Mouse (Mus musculus): ENCODE results near the gene Mtx1. TPM values are rescaled to one million over a fixed set of nuclear protein-coding genes. Genes with fewer than 3 reads are reported as not detected.

The Mtx1 gene
- polyA plus RNA-seq, 2 experiments = 83.2 to 101 TPM

- TF ChIP-seq CTCF (IDR thresholded peaks at IDR 0.05; ENCODE audit: low read depth) (no peak), EP300 (IDR thresholded peaks at IDR 0.05; ENCODE audit: low read depth) (no peak)
- Histone ChIP-seq H3K27me3 (ENCODE audit: control insufficient read depth, insufficient read depth, low read length) (no peaks in the 10 kb centered on the region), H3K9ac (replicated peaks) (no peak overlapping the region), H3K4me1 (replicated peaks; ENCODE audit: control insufficient read depth in 2 of 2, insufficient read depth in 2 of 2, low read length in 1 of 2) (peaks cover 12 to 15% of the 10 kb centered on the region in 2 experiments), H3K9me3 (ENCODE audit: control insufficient read depth, low read length) (no peaks in the 10 kb centered on the region), H3K36me3 (replicated peaks; ENCODE audit: control insufficient read depth, insufficient read depth, low read depth) (peaks cover 19% of the 10 kb centered on the region), H3K27ac (peak overlapping the region; percentile 20; the same call in 1 of the 2 replicates), H3K4me2 (ENCODE audit: low read depth) (peak overlapping the region; percentile 63), H3K4me3 (ENCODE audit: insufficient read depth in 1 of 2, low read depth in 2 of 2, low read length in 2 of 2) (peak overlapping the region in 1 of 2 experiments; percentile 44; a peak in 2 of 4 replicates)
- 24% methylated on average over 7 of the region's 7 CpGs for WGBS (ENCODE audit: insufficient replicate concordance)
- ATAC-seq (ENCODE audit: insufficient read depth) (no peak), DNase-seq (ENCODE audit: low read depth in 3 of 3, low spot score in 3 of 3) (no peak)
These were observed 44.3 kb downstream of the Mtx1 start for GRCm38 (mm10) chr3:89182531-89183057.

- Histone ChIP-seq H3K27me3 (ENCODE audit: control insufficient read depth, insufficient read depth, low read length) (no peaks in the 10 kb centered on the region), H3K36me3 (replicated peaks; ENCODE audit: control insufficient read depth, insufficient read depth, low read depth) (peaks cover 19% of the 10 kb centered on the region), H3K4me1 (replicated peaks; ENCODE audit: control insufficient read depth in 2 of 2, insufficient read depth in 2 of 2, low read length in 1 of 2) (peaks cover 12 to 15% of the 10 kb centered on the region in 2 experiments), H3K9ac (replicated peaks) (no peak overlapping the region), H3K27ac (no peak overlapping the region), H3K9me3 (ENCODE audit: control insufficient read depth, low read length) (no peaks in the 10 kb centered on the region), H3K4me3 (ENCODE audit: insufficient read depth in 1 of 2, low read depth in 2 of 2, low read length in 2 of 2) (no peak overlapping the region), H3K4me2 (ENCODE audit: low read depth) (no peak overlapping the region)
- ATAC-seq (ENCODE audit: insufficient read depth) (no peak), DNase-seq (ENCODE audit: low read depth in 3 of 3, low spot score in 3 of 3) (no peak)
- 81% methylated on average over 27 of the region's 27 CpGs for WGBS (ENCODE audit: insufficient replicate concordance)
- TF ChIP-seq CTCF (IDR thresholded peaks at IDR 0.05; ENCODE audit: low read depth) (no peak), EP300 (IDR thresholded peaks at IDR 0.05; ENCODE audit: low read depth) (no peak)
These were observed 45.0 kb downstream of the Mtx1 start for GRCm38 (mm10) chr3:89181749-89182500.

- no peaks in the 10 kb centered on the region for H3K9me3 ChIP-seq (ENCODE audit: control insufficient read depth, low read length)
- H3K27ac ChIP-seq = no peak overlapping the region
- 75% methylated on average over 11 of the region's 11 CpGs for WGBS (ENCODE audit: insufficient replicate concordance)
- H3K4me1 ChIP-seq (replicated peaks; ENCODE audit: control insufficient read depth in 2 of 2, insufficient read depth in 2 of 2, low read length in 1 of 2) = peaks cover 15% of the 10 kb centered on the region in 2 experiments
- peak overlapping the region; percentile 87 for H3K4me2 ChIP-seq (ENCODE audit: low read depth)
- no peak overlapping the region for H3K9ac ChIP-seq (replicated peaks)
- TF ChIP-seq EP300 (IDR thresholded peaks at IDR 0.05; ENCODE audit: low read depth) = no peak
- TF ChIP-seq CTCF (IDR thresholded peaks at IDR 0.05; ENCODE audit: low read depth) = no peak
- no peak for DNase-seq (ENCODE audit: low read depth in 3 of 3, low spot score in 3 of 3)
- H3K4me3 ChIP-seq (ENCODE audit: insufficient read depth in 1 of 2, low read depth in 2 of 2, low read length in 2 of 2) = no peak overlapping the region; a peak in 1 of 4 replicates
- H3K27me3 ChIP-seq (ENCODE audit: control insufficient read depth, insufficient read depth, low read length) = no peaks in the 10 kb centered on the region
- no peak for ATAC-seq (ENCODE audit: insufficient read depth)
- H3K36me3 ChIP-seq (replicated peaks; ENCODE audit: control insufficient read depth, insufficient read depth, low read depth) = peaks cover 44% of the 10 kb centered on the region
These were observed 47.8 kb downstream of the Mtx1 start for GRCm38 (mm10) chr3:89179056-89179455.

- TF ChIP-seq CTCF (IDR thresholded peaks at IDR 0.05; ENCODE audit: low read depth) (no peak), EP300 (IDR thresholded peaks at IDR 0.05; ENCODE audit: low read depth) (no peak)
- H3K27me3 ChIP-seq (ENCODE audit: control insufficient read depth, insufficient read depth, low read length) = no peaks in the 10 kb centered on the region
These were observed 48.8 kb downstream of the Mtx1 start for GRCm38 (mm10) chr3:89178107-89178385.

More at GRCm38 (mm10) chr3:89178107-89178385, 48.8 kb downstream of the Mtx1 start:
- peak overlapping the region; percentile 87 for H3K9ac ChIP-seq (replicated peaks)
- H3K4me3 ChIP-seq (ENCODE audit: insufficient read depth in 1 of 2, low read depth in 2 of 2, low read length in 2 of 2) = peak overlapping the region; percentile 74 to 92
- H3K4me1 ChIP-seq (replicated peaks; ENCODE audit: control insufficient read depth in 2 of 2, insufficient read depth in 2 of 2, low read length in 1 of 2) = peaks cover 13 to 15% of the 10 kb centered on the region in 2 experiments
- ATAC-seq (ENCODE audit: insufficient read depth) (no peak), DNase-seq (ENCODE audit: low read depth in 3 of 3, low spot score in 3 of 3) (no peak)
- WGBS (ENCODE audit: insufficient replicate concordance) = 5% methylated on average over 6 of the region's 6 CpGs
- no peaks in the 10 kb centered on the region for H3K9me3 ChIP-seq (ENCODE audit: control insufficient read depth, low read length)
- H3K36me3 ChIP-seq (replicated peaks; ENCODE audit: control insufficient read depth, insufficient read depth, low read depth) = peaks cover 54% of the 10 kb centered on the region
- H3K27ac ChIP-seq = peak overlapping the region; percentile 58; the same call in 1 of the 2 replicates
- peak overlapping the region; percentile 87 for H3K4me2 ChIP-seq (ENCODE audit: low read depth)
